Mouse (Mus musculus) c-Kit-positive CD71-positive TER-119-negative erythroid progenitor cells, embryonic 14.5 days (primary cell): ENCODE data around the gene Chd1.

ENCODE experiments used
- DNase-seq: peaks from one replicate; pipeline ENCODE4 v3.0.0-alpha.2; 2013; ENCODE audit warnings: low read depth

The Chd1 gene

DNA sequence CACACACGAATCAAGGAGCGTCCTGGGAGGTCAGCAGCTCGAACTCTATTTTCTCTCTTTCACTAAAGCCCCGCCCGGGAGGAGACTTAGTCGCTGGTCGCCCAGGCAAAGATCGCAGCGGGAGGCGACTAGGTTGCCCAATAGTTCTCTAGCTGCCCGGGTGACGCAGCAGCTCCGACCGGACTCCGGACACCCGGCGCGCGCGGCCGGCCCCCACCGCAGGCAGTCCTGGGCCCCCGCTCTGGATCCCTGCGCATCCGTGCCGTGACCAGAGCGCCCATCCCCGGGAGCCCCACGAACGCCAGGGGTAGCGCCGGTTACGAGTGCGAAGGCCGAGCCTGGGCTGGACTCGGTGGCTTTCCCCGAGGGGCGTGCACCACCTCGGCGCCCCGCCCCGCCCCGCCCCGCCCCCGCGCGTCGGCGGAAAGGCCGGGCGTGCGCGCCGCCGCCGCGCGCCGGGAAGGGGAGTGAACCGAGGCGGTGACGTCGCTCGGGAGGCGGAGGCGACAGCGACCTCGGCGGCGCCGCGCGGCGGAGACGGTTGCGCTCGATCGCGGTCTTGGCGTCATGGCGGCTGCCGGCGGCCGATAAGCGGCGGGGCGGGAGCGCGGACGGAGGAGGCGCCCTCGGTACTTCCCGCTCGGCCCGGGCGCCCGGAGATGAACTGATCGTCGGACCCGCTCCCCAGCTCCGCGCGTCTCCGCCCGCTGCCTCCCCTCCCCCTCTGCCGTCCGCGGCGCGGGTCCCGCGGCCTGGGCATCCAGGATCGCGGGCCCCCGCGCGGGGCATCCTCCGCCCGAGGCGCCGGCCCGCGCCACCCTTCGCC is at the start of gene Chd1:
Gene Chd1, plus strand, starts transcription at position 493 of the 826 bp plus-strand sequence.
- peak; percentile 76 for DNase-seq

DNA sequence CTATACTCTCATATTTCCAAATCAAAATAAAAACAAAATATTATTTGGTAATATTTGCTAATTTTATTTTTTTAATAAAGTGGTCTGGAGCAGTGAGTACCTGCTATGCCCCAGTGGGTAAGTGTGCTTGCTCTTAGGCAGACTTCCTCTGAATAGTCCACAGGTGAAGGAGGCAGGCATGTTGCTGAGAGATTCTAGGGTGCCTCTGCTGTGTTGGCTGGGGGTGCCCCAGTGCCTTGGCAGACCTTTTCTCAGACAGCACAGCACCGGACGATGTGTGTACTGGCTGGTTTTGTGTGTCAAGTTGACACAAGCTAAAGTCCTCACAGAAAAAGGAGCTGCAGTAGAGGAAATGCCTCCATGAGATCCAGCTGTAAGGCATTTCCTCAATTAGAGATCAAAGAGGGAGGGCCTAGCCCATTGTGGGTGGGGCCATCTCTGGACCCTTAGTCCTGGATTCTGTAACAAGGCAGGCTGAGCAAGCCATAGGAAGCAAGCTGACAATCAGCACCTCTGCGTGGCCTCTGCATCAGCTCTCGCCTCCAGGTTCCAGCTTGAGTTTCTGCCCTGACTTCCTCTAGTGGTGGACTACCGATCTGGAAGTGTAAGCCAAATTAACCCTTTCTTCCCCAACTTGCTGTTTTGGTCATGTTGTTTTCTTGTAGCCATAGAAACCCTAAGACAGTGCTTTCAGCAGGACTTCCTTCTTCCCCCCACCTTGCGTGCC is 47.7 kb upstream of the Chd1 start:
- DNase-seq = no peak

DNA sequence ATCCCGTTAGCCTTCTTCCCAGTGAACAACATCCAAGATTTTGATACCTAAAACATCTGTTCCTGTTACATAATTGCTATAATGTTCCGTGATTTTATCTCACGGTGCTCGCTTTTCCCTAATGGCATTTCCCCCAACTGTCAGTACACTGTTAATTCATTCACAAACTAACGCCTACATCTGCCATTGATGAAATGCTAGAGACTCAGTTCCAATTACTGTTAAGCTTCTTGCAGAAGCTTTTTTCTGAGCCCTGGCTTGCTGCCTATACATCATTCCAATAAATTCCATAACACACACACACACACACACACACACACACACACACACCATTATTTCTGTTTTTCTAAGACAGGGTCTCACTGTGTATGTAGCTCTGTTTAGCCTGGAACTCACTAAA is 31.9 kb upstream of the Chd1 start:
- no peak for DNase-seq

GRCm38 (mm10) chr17:15677970-15678645 is 26.7 kb upstream of the Chd1 start:
- DNase-seq = no peak

- DNase-seq = no peak
Measured at GRCm38 (mm10) chr17:15679966-15680630, 24.7 kb upstream of the Chd1 start.

GRCm38 (mm10) chr17:15680661-15681060 is 24.1 kb upstream of the Chd1 start:
- DNase-seq = no peak

GRCm38 (mm10) chr17:15686396-15686795 is 18.4 kb upstream of the Chd1 start:
- DNase-seq = no peak

GRCm38 (mm10) chr17:15690304-15690703 is 14.5 kb upstream of the Chd1 start:
- no peak for DNase-seq

- no peak for DNase-seq
Measured at GRCm38 (mm10) chr17:15695566-15695965, 9.2 kb upstream of the Chd1 start.

DNA sequence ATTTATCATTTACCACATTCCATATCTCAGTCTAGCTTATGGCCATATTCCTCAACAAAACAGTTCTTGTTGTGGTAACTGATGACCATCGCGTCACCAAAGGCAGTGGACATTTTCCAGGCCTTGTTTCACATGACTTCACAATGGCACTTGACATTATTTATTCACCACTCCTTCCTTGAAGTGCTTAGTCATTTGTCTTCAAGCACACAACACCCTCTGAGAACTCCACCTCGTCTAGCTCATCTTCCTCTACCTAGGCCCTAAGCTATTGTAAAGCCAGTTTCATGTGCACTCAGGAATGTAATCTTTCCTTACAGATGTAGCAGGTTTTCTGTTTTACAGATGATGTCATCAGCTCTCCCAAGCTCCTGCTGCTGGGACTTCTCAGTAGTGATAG is 5.8 kb upstream of the Chd1 start:
- DNase-seq = no peak

DNA sequence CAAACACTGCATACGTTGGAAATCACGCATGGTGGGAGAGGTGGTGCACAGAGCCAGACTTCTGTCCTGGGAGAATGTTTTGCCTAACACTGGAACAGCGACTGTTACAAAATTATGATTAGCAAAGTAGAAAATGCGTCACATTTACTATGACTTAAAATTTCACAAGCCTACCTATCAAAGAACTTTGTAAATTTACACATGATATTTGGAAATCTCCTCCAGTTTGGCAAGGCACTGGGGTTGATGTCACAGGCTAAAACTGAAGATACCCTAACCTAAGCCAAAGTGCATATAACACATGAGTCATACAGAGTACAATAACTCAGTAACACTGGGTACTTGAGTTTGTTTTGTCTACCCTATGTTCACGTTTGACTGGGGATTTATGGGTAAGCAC is 3.3 kb upstream of the Chd1 start:
- DNase-seq = no peak

DNA sequence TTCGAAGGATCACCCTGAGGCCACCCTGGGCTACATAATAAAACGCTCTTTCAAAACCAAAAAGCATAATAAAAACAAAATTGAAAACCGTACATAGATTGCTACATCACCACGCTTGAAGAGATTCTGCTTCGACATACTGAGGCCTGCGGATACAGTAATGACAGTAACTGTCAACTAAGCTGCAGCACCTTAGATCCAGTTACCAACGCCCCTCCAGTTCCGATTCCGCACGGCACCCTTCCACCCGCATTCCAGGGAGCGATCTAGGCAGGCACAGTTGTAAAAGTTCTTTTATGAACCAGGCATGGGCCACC is 651 bp upstream of the Chd1 start:
- no peak for DNase-seq

DNA sequence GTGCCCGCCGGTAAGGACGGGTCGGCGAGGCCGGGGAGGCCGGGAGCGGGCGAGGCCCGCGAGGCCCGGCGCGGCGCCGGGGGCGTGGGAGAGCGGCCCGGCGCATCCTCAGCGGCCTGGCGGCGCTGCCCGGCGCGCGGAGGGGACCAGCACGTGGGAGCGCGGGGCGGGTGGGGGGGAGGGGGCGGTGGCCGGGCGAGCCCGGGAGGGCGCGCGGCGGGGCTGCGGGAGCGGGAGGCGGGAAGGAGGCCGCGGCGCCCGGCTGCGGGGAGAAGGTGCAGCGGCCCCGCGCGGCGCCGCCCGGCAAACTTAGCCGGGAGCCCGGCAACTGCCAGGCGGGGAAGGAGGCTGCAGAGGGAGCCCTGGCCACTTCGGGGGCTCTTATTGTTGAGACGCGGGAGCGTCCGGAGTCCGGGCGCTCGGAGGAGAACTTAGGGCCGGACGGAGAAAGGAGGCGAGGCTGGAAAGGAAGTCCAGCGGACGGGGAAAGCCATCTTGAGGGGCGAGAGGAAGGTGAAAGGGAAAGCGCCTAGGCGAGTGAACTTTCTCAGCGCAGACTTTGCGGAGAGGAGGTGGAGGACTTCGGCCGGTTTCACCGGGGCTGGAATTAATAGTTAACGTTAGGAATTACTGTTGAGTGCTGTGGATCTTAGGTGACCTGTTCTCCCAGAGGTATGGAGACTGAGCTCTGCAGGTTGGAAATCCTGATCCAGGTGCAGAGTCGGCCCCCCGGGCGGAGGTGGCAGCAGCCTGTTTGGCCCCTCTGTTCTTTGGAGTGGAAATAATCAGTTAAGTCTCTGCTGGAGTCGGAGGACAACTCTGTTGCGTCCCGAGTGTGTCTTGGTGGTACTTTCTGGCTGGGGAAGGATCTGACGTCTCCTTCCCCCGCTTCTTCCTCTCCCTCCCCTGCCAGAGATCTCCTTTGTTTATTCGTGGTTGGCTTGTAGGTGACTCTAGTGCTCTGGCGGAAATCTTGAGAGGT is 827 bp downstream of the Chd1 start:
- peak; percentile 33 for DNase-seq

GRCm38 (mm10) chr17:15714507-15714906 is 9.7 kb downstream of the Chd1 start:
- no peak for DNase-seq

GRCm38 (mm10) chr17:15715013-15715902 is 10.5 kb downstream of the Chd1 start:
- DNase-seq = peak; percentile 40

- DNase-seq = no peak
Measured at GRCm38 (mm10) chr17:15715940-15716339, 11.2 kb downstream of the Chd1 start.

- no peak for DNase-seq
Measured at GRCm38 (mm10) chr17:15720841-15721240, 16.1 kb downstream of the Chd1 start.

DNA sequence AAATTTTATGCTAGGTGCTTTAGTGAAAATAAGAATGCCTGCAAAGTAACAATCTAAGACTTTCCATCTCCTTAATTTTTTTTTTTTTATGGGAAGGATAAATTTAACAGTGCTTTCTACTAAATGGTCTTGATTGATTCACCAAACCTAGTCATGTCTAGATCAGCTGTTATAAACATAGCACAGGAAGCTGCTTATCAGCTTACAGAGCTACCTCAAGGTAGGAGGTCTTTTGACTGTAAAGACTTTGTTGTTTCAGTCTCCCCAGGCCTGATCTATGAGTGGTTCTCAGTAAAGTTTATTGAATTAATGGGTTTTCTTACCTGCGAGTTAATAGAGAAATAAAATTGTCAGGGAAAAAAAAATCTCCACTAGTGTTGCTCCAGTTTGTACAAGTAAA is 18.5 kb downstream of the Chd1 start:
- no peak for DNase-seq

- DNase-seq = peak; percentile 31
Measured at GRCm38 (mm10) chr17:15723866-15724475, 19.2 kb downstream of the Chd1 start.

DNA sequence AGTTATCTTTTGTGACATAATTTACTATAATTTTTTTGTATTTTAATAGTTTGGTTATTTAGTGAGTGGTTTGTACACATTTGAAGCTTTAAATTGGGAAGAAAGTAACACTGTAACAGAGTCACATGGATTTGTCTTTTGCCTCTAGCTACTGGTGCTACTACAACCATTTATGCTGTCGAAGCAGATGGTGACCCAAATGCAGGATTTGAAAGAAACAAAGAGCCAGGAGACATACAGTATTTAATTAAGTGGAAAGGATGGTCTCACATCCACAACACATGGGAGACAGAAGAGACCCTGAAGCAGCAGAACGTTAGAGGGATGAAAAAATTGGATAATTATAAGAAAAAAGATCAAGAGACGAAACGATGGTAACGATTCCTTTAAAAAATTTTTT is 26.9 kb downstream of the Chd1 start:
- no peak for DNase-seq
